Mouse (Mus musculus) left cerebral cortex, postnatal 10 days (tissue): ENCODE results near the gene Mapk6. TPM values are rescaled to one million over a fixed set of nuclear protein-coding genes. Genes with fewer than 3 reads are reported as not detected.
A peak's percentile ranks its signal among the peaks of the same experiment; 100 is the strongest.

Experiments
- DNase-seq, 2 experiments: peaks; one replicate each; pipeline ENCODE4 v3.0.0; 2021 to 2022; ENCODE audit warnings: low spot score in 2 of 2, mixed read lengths in 1 of 2; ENCODE audit errors: extremely low spot score in 1 of 2
- intact Hi-C: fragments of 180-260 bp; cut with DNase I; formaldehyde crosslinking; loops from one replicate; pipeline ENCODE4 v1.15.1; 2025
- total RNA-seq, 2 experiments: library from RNA; stranded (reverse); gene quantifications; 2 replicates each; pipeline ENCODE4 v1.2.3; 2021

The Mapk6 gene
- total RNA-seq, 2 experiments from 2014 or later = 86.7 to 89.3 TPM

GRCm38 (mm10) chr9:75427366-75428273, 17.8 kb upstream of the Mapk6 start:
- intact Hi-C loops = no loop called here
- no peak for DNase-seq

- DNase-seq = no peak
- intact Hi-C loops = no loop called here
These were observed 16.1 kb upstream of the Mapk6 start for GRCm38 (mm10) chr9:75425796-75426391.

GRCm38 (mm10) chr9:75424358-75425150, 14.7 kb upstream of the Mapk6 start:
- intact Hi-C loops = no loop called here
- DNase-seq = no peak

- intact Hi-C loops = no loop called here
- DNase-seq = no peak
These were observed 13.9 kb upstream of the Mapk6 start for GRCm38 (mm10) chr9:75423683-75424082.

GRCm38 (mm10) chr9:75422251-75422691, 12.5 kb upstream of the Mapk6 start:
- DNase-seq = no peak
- intact Hi-C loops = no loop called here

GRCm38 (mm10) chr9:75414204-75414603, 4.4 kb upstream of the Mapk6 start:
- intact Hi-C loops = no loop called here
- peak in 1 of 2 experiments; percentile 51 for DNase-seq

GRCm38 (mm10) chr9:75413206-75413605, 3.4 kb upstream of the Mapk6 start:
- intact Hi-C loops = no loop called here

GRCm38 (mm10) chr9:75411584-75411983, 1.8 kb upstream of the Mapk6 start:
- intact Hi-C loops = no loop called here
- DNase-seq = no peak

More at GRCm38 (mm10) chr9:75413206-75413605, 3.4 kb upstream of the Mapk6 start:
- no peak for DNase-seq

GRCm38 (mm10) chr9:75410868-75411487, 1.2 kb upstream of the Mapk6 start:
- DNase-seq = no peak
- intact Hi-C loops = no loop called here

- intact Hi-C loops = no loop called here
- DNase-seq = peak; percentile 42 to 88
These were observed 564 bp downstream of the Mapk6 start for GRCm38 (mm10) chr9:75409031-75409851.

GRCm38 (mm10) chr9:75408204-75408826, 1.5 kb downstream of the Mapk6 start:
- no peak for DNase-seq
- intact Hi-C loops = no loop called here

- DNase-seq = peak in 1 of 2 experiments; percentile 68
- intact Hi-C loops = no loop called here
These were observed 2.0 kb downstream of the Mapk6 start for GRCm38 (mm10) chr9:75407803-75408202.

GRCm38 (mm10) chr9:75406121-75406520, 3.7 kb downstream of the Mapk6 start:
- DNase-seq = no peak
- intact Hi-C loops = no loop called here

GRCm38 (mm10) chr9:75403520-75403919, 6.3 kb downstream of the Mapk6 start:
- intact Hi-C loops = no loop called here
- no peak for DNase-seq

- no peak for DNase-seq
- intact Hi-C loops = no loop called here
These were observed 8.0 kb downstream of the Mapk6 start for GRCm38 (mm10) chr9:75401593-75402504.

- DNase-seq = peak in 1 of 2 experiments; percentile 37
- intact Hi-C loops = no loop called here
These were observed 9.2 kb downstream of the Mapk6 start for GRCm38 (mm10) chr9:75400639-75401038.

GRCm38 (mm10) chr9:75399069-75399468, 10.7 kb downstream of the Mapk6 start:
- intact Hi-C loops = no loop called here
- DNase-seq = no peak
